10 mouse cellular contexts compared by ENCODE assay signal in genomic region chr11:105348495-105348982, GRCm38 (mm10). TPM values are rescaled to one million over a fixed set of nuclear protein-coding genes. Genes with fewer than 3 reads are reported as not detected.
"Had no signal": no experiment of that assay in that cellular context is flagged by ENCODE, and none has a peak within 500 bp of the region (broad histone marks: within the 10 kb centered on the region; RNA-seq: fewer than 3 reads in every experiment).

No protein-coding gene starts in this region.

- H3K36me3 ChIP-seq: liver, embryonic 15.5 days; stomach, embryonic 15.5 days had no signal

- H3K27ac ChIP-seq: liver, embryonic 15.5 days; lung, embryonic 15.5 days; macrophage; midbrain, embryonic 10.5 days; neural tube, embryonic 12.5 days; stomach, embryonic 15.5 days; stomach, postnatal 0 days had no signal

- H3K4me2 ChIP-seq: liver, embryonic 15.5 days; lung, embryonic 15.5 days; neural tube, embryonic 12.5 days; stomach, embryonic 15.5 days had no signal

- H3K9me3 ChIP-seq: liver, embryonic 15.5 days; lung, embryonic 15.5 days; midbrain, embryonic 10.5 days; neural tube, embryonic 12.5 days; stomach, embryonic 15.5 days had no signal

- H3K27me3 ChIP-seq: liver, embryonic 15.5 days; lung, embryonic 15.5 days; neural tube, embryonic 12.5 days; stomach, embryonic 15.5 days had no signal

- H3K4me3 ChIP-seq: liver, embryonic 15.5 days; lung, embryonic 15.5 days; midbrain, embryonic 10.5 days; neural tube, embryonic 12.5 days; stomach, embryonic 15.5 days had no signal

- H3K9ac ChIP-seq: liver, embryonic 15.5 days; liver, postnatal 0 days; lung, embryonic 15.5 days; neural tube, embryonic 12.5 days; stomach, embryonic 15.5 days had no signal

RNA-seq across cellular contexts. Expression of gene Mrc2, which starts 56.1 kb away (rescaled TPM):
- total RNA-seq: megakaryocyte progenitor cell, adult 5-6 weeks; megakaryocyte-erythroid progenitor cell, adult 5-6 weeks had no signal
- polyA plus RNA-seq: macrophage had no signal
